Mouse (Mus musculus) liver, embryonic 15.5 days (tissue): Measurements from ENCODE around the gene N4bp2l2. TPM values are rescaled to one million over a fixed set of nuclear protein-coding genes. Genes with fewer than 3 reads are reported as not detected.
"Not testable (repeated sequence)": the region's sequence is repeated elsewhere in the genome, so short reads cannot be mapped to it uniquely, and the experiment has no call there.

Experiments used
- ATAC-seq: fragments of 200-750 bp; cut with Nextera tagmentation; 2 replicates; pipeline ENCODE4 v1.8.0; 2017; ENCODE audit warnings: moderate number of reproducible peaks, mild to moderate bottlenecking, moderate library complexity; ENCODE audit not compliant: insufficient read depth
- H3K27ac ChIP-seq: fragments of 300-500 bp; sonication (generic); replicated peaks from 2 replicates; pipeline ENCODE4 v1.5.1; 2015; ENCODE audit warnings: mild to moderate bottlenecking, inconsistent platforms
- H3K27me3 ChIP-seq: fragments of 300-500 bp; sonication (generic); 2 replicates; pipeline ENCODE4 v1.6.1; 2015; ENCODE audit warnings: mild to moderate bottlenecking, inconsistent platforms
- H3K36me3 ChIP-seq: fragments of 300-500 bp; sonication (generic); replicated peaks from 2 replicates; pipeline ENCODE4 v1.6.1; 2015; ENCODE audit warnings: moderate library complexity, mild to moderate bottlenecking, inconsistent platforms
- H3K4me1 ChIP-seq: fragments of 300-500 bp; sonication (generic); replicated peaks from 2 replicates; pipeline ENCODE4 v1.6.1; 2015; ENCODE audit warnings: inconsistent platforms
- H3K4me2 ChIP-seq: fragments of 300-500 bp; sonication (generic); 2 replicates; pipeline ENCODE4 v1.6.1; 2015; ENCODE audit warnings: moderate library complexity, mild to moderate bottlenecking, inconsistent platforms
- H3K4me3 ChIP-seq: fragments of 300-500 bp; sonication (generic); replicated peaks from 2 replicates; pipeline ENCODE4 v1.5.1; 2015; ENCODE audit warnings: mild to moderate bottlenecking, inconsistent platforms
- H3K9ac ChIP-seq: fragments of 300-500 bp; sonication (generic); 2 replicates; pipeline ENCODE4 v1.6.1; 2015; ENCODE audit warnings: moderate library complexity, mild to moderate bottlenecking, inconsistent platforms
- H3K9me3 ChIP-seq: fragments of 300-500 bp; sonication (generic); replicated peaks from 2 replicates; pipeline ENCODE4 v1.6.1; 2016; ENCODE audit warnings: inconsistent platforms
- WGBS: fragments of 180-500 bp; shearing (Covaris S2); methylation state at CpG from one replicate; pipeline ENCODE4 v1.1.7; 2015; ENCODE audit warnings: mixed read lengths; ENCODE audit not compliant: insufficient replicate concordance; 5-methylcytosine and 5-hydroxymethylcytosine counted together
- polyA plus RNA-seq: library from polyadenylated mRNA; unstranded; fragments of >200 nt; fragmentation: Nextera tagmentation; extraction: Ambion mirVana; gene quantifications from 2 replicates; pipeline ENCODE4 v1.2.1, GENCODE M21; 2015

N4bp2l2 gene
- polyA plus RNA-seq, 1 experiment from 2014 or later: 18.8 TPM

DNA sequence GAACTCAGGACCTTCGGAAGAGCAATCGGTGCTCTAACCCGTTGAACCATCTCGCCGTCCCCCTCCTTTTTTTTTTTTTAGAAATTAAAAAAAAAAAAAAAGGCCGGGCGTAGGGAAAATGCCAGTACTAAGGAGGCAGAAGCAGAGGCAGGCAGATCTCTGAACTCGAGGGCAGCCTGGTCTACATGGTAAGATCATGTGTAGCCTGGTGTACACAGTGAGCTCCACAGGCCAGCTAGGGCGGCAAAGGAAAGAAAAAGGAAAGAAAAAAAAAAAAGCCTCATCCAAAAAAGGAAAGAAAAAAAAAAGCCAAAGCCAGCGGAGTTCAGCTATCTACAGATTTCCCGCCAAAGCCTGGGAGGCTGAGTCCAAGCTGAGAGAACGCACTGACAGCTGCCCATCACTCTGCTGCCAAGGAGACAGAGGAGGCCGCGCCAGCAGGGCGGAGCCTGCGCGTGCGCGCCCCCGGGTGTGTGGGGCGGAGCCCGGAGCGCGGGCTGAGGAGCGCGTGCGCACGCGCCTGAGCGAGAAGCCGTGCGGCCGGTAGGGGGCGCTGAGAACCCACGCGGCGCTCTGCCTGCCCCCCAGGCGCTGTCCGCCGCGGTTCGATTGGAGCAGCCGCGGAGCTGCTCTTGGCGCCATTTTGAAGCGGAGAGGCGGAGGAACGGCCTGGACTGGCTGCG, 7.3 kb upstream of the N4bp2l2 start, which contains the start of gene Pds5b:
TSS of gene Pds5b (plus strand) at position 587 of the 683 bp plus-strand sequence.
- no peaks in the 10 kb centered on the region for H3K27me3 ChIP-seq
- H3K36me3 ChIP-seq: no peaks in the 10 kb centered on the region
- no peaks in the 10 kb centered on the region for H3K9me3 ChIP-seq
- peak within 1 kb of the TSS; percentile 90 for H3K27ac ChIP-seq
- peak within 1 kb of the TSS; percentile 83 for H3K4me2 ChIP-seq
- ATAC-seq: peak; percentile 95
- peaks cover 31% of the 10 kb centered on the region for H3K4me1 ChIP-seq
- peak within 1 kb of the TSS; percentile 97 for H3K4me3 ChIP-seq
- WGBS: 10% methylated on average over 49 of the region's 49 CpGs
- peak within 1 kb of the TSS; percentile 99 for H3K9ac ChIP-seq

GRCm38 (mm10) chr5:150672343-150672742, 6.4 kb upstream of the N4bp2l2 start:
- no peak overlapping the region for H3K27ac ChIP-seq
- 83% methylated on average over 7 of the region's 7 CpGs for WGBS
- H3K4me2 ChIP-seq: no peak overlapping the region
- peaks cover 31% of the 10 kb centered on the region for H3K4me1 ChIP-seq
- H3K27me3 ChIP-seq: no peaks in the 10 kb centered on the region
- no peak overlapping the region for H3K9ac ChIP-seq
- no peak for ATAC-seq
- no peaks in the 10 kb centered on the region for H3K36me3 ChIP-seq
- H3K9me3 ChIP-seq: no peaks in the 10 kb centered on the region
- no peak overlapping the region for H3K4me3 ChIP-seq

DNA sequence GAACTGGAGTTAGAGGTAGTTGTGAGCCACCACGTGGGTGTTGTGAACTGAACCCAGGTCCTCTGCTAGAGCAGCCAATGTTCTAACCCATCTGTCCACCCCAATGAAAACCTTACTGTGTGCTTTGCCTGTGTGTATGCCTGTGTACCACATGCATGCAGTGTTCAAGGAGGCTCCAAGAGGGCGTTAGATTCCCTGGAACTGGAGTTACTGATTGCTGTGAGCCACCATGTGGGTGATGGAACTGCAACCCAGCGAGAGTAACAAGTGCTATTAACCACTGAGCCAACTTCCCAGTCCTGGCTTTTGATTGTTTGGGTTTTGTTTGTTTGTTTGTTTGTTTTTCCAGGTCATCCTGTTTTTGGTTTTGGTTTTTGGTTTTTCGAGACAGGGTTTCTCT, 2.7 kb upstream of the N4bp2l2 start:
- no peak for ATAC-seq
- Histone ChIP-seq H3K4me1 (peaks cover 14% of the 10 kb centered on the region), H3K9me3 (no peaks in the 10 kb centered on the region), H3K27me3 (no peaks in the 10 kb centered on the region), H3K4me2 (no peak overlapping the region), H3K27ac (no peak overlapping the region), H3K9ac (no peak overlapping the region), H3K4me3 (no peak overlapping the region), H3K36me3 (no peaks in the 10 kb centered on the region)
- WGBS: 43% methylated on average over 4 of the region's 4 CpGs

DNA sequence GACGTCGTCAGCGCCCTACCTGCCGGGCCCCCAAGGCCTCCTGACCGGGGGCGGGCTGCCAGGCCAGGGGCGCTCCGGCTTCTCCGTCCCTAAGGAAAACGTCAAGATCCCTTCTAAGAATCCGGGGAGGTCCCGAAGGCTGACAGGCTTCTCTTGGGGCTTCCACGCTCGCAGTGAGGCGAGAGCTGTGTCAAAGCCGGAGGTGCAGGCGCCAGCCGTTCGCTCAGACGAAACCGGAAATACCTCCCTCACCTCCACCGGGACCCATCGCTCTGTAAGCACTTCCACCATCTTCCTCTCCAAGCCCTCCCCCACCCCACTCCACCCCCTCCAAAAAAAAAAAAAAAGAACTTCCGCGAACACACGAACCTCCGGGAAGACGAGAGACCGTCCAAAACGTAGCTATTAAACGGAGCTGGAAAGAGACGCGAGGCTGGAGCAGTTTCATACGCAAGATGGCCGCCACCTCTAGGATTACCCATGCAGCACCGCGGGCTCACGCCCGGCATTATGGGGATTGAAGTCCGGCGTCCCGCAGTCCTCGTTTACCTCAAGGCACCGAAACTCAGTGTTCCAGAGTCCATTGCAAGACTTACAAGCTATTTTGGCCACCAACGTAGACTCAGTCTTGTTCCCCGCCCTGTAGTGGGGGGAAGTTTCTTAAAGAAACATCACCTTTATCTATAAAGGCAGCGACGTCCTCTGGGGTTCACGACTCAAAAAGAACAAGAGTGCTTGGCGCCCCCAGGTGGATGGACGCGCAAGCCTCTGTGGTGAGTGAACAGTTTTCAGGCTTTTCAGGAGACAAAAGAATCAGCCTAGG, 640 bp downstream of the N4bp2l2 start:
- peak overlapping the region; percentile 99 for H3K4me3 ChIP-seq
- H3K9me3 ChIP-seq: no peaks in the 10 kb centered on the region
- WGBS: under 1% methylated on average over 52 of the region's 52 CpGs
- H3K9ac ChIP-seq: peak overlapping the region; percentile 94
- H3K4me1 ChIP-seq: peaks cover 24% of the 10 kb centered on the region
- H3K27me3 ChIP-seq: no peaks in the 10 kb centered on the region
- peak; percentile 97 for ATAC-seq
- H3K4me2 ChIP-seq: peak overlapping the region; percentile 77
- peaks cover 23% of the 10 kb centered on the region for H3K36me3 ChIP-seq
- peak overlapping the region; percentile 97 for H3K27ac ChIP-seq

- peaks cover 26% of the 10 kb centered on the region for H3K36me3 ChIP-seq
- no peak for ATAC-seq
- H3K9ac ChIP-seq: peak overlapping the region; percentile 94
- no peaks in the 10 kb centered on the region for H3K27me3 ChIP-seq
- H3K27ac ChIP-seq: peak overlapping the region; percentile 97
- WGBS: under 1% methylated on average over 10 of the region's 10 CpGs
- H3K4me3 ChIP-seq: peak overlapping the region; percentile 99
- H3K4me1 ChIP-seq: peaks cover 26% of the 10 kb centered on the region
- H3K9me3 ChIP-seq: no peaks in the 10 kb centered on the region
- peak overlapping the region; percentile 77 for H3K4me2 ChIP-seq
Measured at GRCm38 (mm10) chr5:150664794-150665131, 1.2 kb downstream of the N4bp2l2 start.

DNA sequence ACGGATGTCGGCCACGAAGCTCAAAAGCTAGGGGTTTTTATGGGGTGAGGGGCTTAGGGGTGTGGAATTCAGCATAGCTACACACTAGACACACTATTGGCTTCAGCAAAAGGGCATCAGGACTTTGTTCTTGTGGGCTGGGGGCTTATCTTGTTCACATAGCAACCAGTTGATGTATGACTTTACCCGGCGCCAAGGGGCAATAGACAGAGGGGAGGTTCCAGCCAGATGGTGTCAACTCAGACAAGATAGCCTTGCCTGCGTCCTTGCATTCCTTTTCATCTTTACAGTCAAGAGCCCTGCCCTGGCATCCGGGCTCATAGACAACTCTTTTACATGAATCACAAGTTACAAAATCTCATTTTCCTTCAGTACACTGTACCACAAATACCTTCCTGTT, 2.1 kb downstream of the N4bp2l2 start:
- H3K9ac ChIP-seq, H3K27me3 ChIP-seq: not testable (repeated sequence)
- H3K4me3 ChIP-seq: peak overlapping the region; percentile 40

GRCm38 (mm10) chr5:150660296-150660695, 5.7 kb downstream of the N4bp2l2 start:
- not testable (repeated sequence) for H3K9ac ChIP-seq, H3K9me3 ChIP-seq, H3K27me3 ChIP-seq, H3K4me3 ChIP-seq, H3K27ac ChIP-seq, ATAC-seq
- peaks cover 50% of the 10 kb centered on the region for H3K4me1 ChIP-seq
- peaks cover 37% of the 10 kb centered on the region for H3K36me3 ChIP-seq
- peak overlapping the region; percentile 37 for H3K4me2 ChIP-seq
- 87% methylated on average over 3 of the region's 3 CpGs for WGBS

More for the DNA sequence above, 2.1 kb downstream of the N4bp2l2 start:
- Histone ChIP-seq H3K4me2 (peak overlapping the region; percentile 77), H3K36me3 (peaks cover 30% of the 10 kb centered on the region), H3K4me1 (peaks cover 30% of the 10 kb centered on the region)
- H3K27ac ChIP-seq, H3K9me3 ChIP-seq, ATAC-seq: not testable (repeated sequence)
- WGBS: 48% methylated on average over 7 of the region's 7 CpGs

GRCm38 (mm10) chr5:150659425-150659824, 6.6 kb downstream of the N4bp2l2 start:
- not testable (repeated sequence) for H3K27me3 ChIP-seq, H3K4me2 ChIP-seq, ATAC-seq, H3K27ac ChIP-seq, H3K9me3 ChIP-seq, H3K9ac ChIP-seq, H3K4me3 ChIP-seq
- Histone ChIP-seq H3K4me1 (peaks cover 56% of the 10 kb centered on the region), H3K36me3 (peaks cover 45% of the 10 kb centered on the region)
- WGBS: 69% methylated on average over 6 of the region's 6 CpGs

- H3K4me2 ChIP-seq: no peak overlapping the region
- no peak overlapping the region for H3K4me3 ChIP-seq
- H3K4me1 ChIP-seq: peaks cover 28% of the 10 kb centered on the region
- no peaks in the 10 kb centered on the region for H3K9me3 ChIP-seq
- no peak overlapping the region for H3K9ac ChIP-seq
- H3K27ac ChIP-seq: no peak overlapping the region
- peaks cover 29% of the 10 kb centered on the region for H3K36me3 ChIP-seq
- ATAC-seq: no peak
- no peaks in the 10 kb centered on the region for H3K27me3 ChIP-seq
Measured at GRCm38 (mm10) chr5:150654548-150654947, 11.4 kb downstream of the N4bp2l2 start.

- 80% methylated on average over 2 of the region's 2 CpGs for WGBS
- H3K27ac ChIP-seq: no peak overlapping the region
- H3K36me3 ChIP-seq: peaks cover 42% of the 10 kb centered on the region
Measured at GRCm38 (mm10) chr5:150652578-150652977, 13.4 kb downstream of the N4bp2l2 start.

GRCm38 (mm10) chr5:150644926-150645325, 21.1 kb downstream of the N4bp2l2 start:
- peak; percentile 67 for ATAC-seq
- WGBS: 46% methylated on average over 4 of the region's 4 CpGs
- Histone ChIP-seq H3K4me3 (no peak overlapping the region), H3K4me2 (peak overlapping the region; percentile 33), H3K4me1 (peaks cover 29% of the 10 kb centered on the region), H3K27me3 (no peaks in the 10 kb centered on the region), H3K9me3 (no peaks in the 10 kb centered on the region), H3K36me3 (peaks cover 63% of the 10 kb centered on the region), H3K9ac (no peak overlapping the region), H3K27ac (peak overlapping the region; percentile 82)

More at GRCm38 (mm10) chr5:150652578-150652977, 13.4 kb downstream of the N4bp2l2 start:
- Histone ChIP-seq H3K9ac (no peak overlapping the region), H3K27me3 (no peaks in the 10 kb centered on the region), H3K4me3 (no peak overlapping the region), H3K4me2 (no peak overlapping the region), H3K4me1 (peaks cover 14% of the 10 kb centered on the region), H3K9me3 (no peaks in the 10 kb centered on the region)
- ATAC-seq: no peak
